Mouse (Mus musculus) spleen, adult 2 months (tissue): ENCODE results near the gene Cuta.

Source experiments
- CTCF ChIP-seq: fragments of 200-500 bp; IDR thresholded peaks from 2 replicates; pipeline ENCODE4 v1.5.1; 2011; ENCODE audit warnings: mild to moderate bottlenecking, inconsistent platforms; ENCODE audit not compliant: insufficient read depth, insufficient read length, insufficient replicate concordance; ENCODE audit errors: extremely low read depth
- POLR2A ChIP-seq: fragments of 200-500 bp; IDR thresholded peaks from 2 replicates; pipeline ENCODE4 v1.6.1; 2011; ENCODE audit warnings: low read depth, low read length, inconsistent platforms

DNA sequence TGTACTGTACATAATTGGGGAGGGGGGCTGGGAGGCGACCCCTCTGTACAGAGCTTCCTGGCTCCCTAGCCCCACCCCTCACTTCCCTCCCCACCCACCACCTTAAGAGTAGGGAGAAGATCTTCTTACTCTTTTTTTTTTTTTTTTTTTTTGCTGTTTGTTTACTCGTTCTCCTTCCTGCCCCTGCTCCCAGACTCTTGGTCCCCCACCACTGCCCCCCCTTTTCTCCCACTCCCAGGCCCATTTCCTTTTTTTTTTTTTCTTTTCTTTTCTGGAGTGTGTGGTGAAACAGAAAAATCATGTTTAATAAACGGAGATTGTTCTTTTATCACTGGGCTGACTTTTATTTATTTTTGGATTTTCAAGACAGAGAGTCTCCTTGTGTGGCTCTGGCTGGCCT lies 32.7 kb upstream of the Cuta start:
- TF ChIP-seq POLR2A (no peak), CTCF (no peak)
